In genomic region chr11:116197584-116197906, GRCm38 (mm10) we compare ENCODE assay signal across 9 mouse cellular contexts. TPM values are rescaled to one million over a fixed set of nuclear protein-coding genes. Genes with fewer than 3 reads are reported as not detected.
DNase-seq lines count a peak whose midpoint lies in the region; ATAC-seq and TF ChIP-seq lines count a peak whose summit lies in the region.
"Had no signal": no experiment of that assay in that cellular context is flagged by ENCODE, and none has a peak within 500 bp of the region (broad histone marks: within the 10 kb centered on the region; RNA-seq: fewer than 3 reads in every experiment).

No protein-coding gene starts in this region.

- no peak for TF ChIP-seq POLR2A in testis, adult 2 months (IDR thresholded peaks at IDR 0.05; ENCODE audit: control insufficient read depth, low read depth, low read length)

- H3K36me3 ChIP-seq in heart, embryonic 12.5 days: peaks cover 13% of the 10 kb centered on the region
- H3K36me3 ChIP-seq in testis, adult 2 months (ENCODE audit: control insufficient read depth, insufficient read depth, low read length): peaks cover 2% of the 10 kb centered on the region; the same call in 1 of the 2 replicates
- no peaks in the 10 kb centered on the region; the same call in 1 of the 2 replicates for H3K36me3 ChIP-seq in liver, embryonic 14.5 days (replicated peaks; ENCODE audit: control insufficient read depth, insufficient read depth, low read depth)

- ATAC-seq in heart, embryonic 12.5 days (ENCODE audit: insufficient number of reproducible peaks, low FRiP score): no peak
- ATAC-seq in liver, embryonic 14.5 days (ENCODE audit: insufficient read depth): no peak

- no peaks in the 10 kb centered on the region for H3K27me3 ChIP-seq in heart, embryonic 12.5 days (replicated peaks)
- H3K27me3 ChIP-seq in testis, adult 2 months (ENCODE audit: control insufficient read depth, insufficient read depth, low read length): no peaks in the 10 kb centered on the region
- H3K27me3 ChIP-seq in liver, embryonic 14.5 days (ENCODE audit: control insufficient read depth, insufficient read depth, low read length): no peaks in the 10 kb centered on the region

- no peak overlapping the region for H3K27ac ChIP-seq in heart, embryonic 12.5 days (ENCODE audit: poor library complexity, severe bottlenecking)
- no peak overlapping the region for H3K27ac ChIP-seq in testis, adult 2 months (ENCODE audit: control insufficient read depth, insufficient read depth, low read depth, low read length)
- H3K27ac ChIP-seq in liver, embryonic 14.5 days: no peak overlapping the region

- H3K4me3 ChIP-seq in heart, embryonic 12.5 days: peak overlapping the region; percentile 6; the same call in 1 of the 2 replicates
- H3K4me3 ChIP-seq in testis, adult 2 months (ENCODE audit: control insufficient read depth, low read depth, low read length): peak overlapping the region; percentile 35
- H3K4me3 ChIP-seq in liver, embryonic 14.5 days (ENCODE audit: insufficient read depth in 1 of 2, low read depth in 2 of 2, low read length in 2 of 2): peak overlapping the region in 1 of 2 experiments; percentile 68; a peak in 3 of 4 replicates

- H3K9me3 ChIP-seq in heart, embryonic 12.5 days (replicated peaks): no peaks in the 10 kb centered on the region
- no peaks in the 10 kb centered on the region for H3K9me3 ChIP-seq in liver, embryonic 14.5 days (ENCODE audit: control insufficient read depth, low read length)

- H3K4me2 ChIP-seq in heart, embryonic 12.5 days: peak overlapping the region; percentile 94
- H3K4me2 ChIP-seq in liver, embryonic 14.5 days (ENCODE audit: low read depth): peak overlapping the region; percentile 90

- WGBS in heart, embryonic 12.5 days: 90% methylated on average over 6 of the region's 6 CpGs
- WGBS in liver, embryonic 14.5 days (ENCODE audit: insufficient replicate concordance): 76% methylated on average over 6 of the region's 6 CpGs

- H3K4me1 ChIP-seq in heart, embryonic 12.5 days (replicated peaks): peaks cover 12% of the 10 kb centered on the region
- peaks cover 12% of the 10 kb centered on the region for H3K4me1 ChIP-seq in testis, adult 2 months (ENCODE audit: control insufficient read depth, insufficient read depth, low read length)
- peaks cover 17 to 24% of the 10 kb centered on the region in 2 experiments for H3K4me1 ChIP-seq in liver, embryonic 14.5 days (replicated peaks; ENCODE audit: control insufficient read depth in 2 of 2, insufficient read depth in 2 of 2, low read length in 1 of 2)

- no peak for TF ChIP-seq CTCF in testis, adult 2 months (IDR thresholded peaks at IDR 0.05; ENCODE audit: control insufficient read depth, insufficient read depth, insufficient replicate concordance, low read depth, low read length)
- no peak for TF ChIP-seq CTCF in liver, embryonic 14.5 days (IDR thresholded peaks at IDR 0.05; ENCODE audit: low read depth)

- TF ChIP-seq EP300 in liver, embryonic 14.5 days (IDR thresholded peaks at IDR 0.05; ENCODE audit: low read depth): no peak

- H3K9ac ChIP-seq in heart, embryonic 12.5 days: no peak overlapping the region
- H3K9ac ChIP-seq in liver, embryonic 14.5 days (replicated peaks): peak overlapping the region; percentile 87

- no peak for DNase-seq in heart, adult 11 months
- no peak for DNase-seq in testis, postnatal 14 days (ENCODE audit: low spot score)
- DNase-seq in liver, embryonic 14.5 days (ENCODE audit: low read depth in 3 of 3, low spot score in 3 of 3): no peak
- DNase-seq in layer of hippocampus, postnatal 36 days: no peak
- DNase-seq in gastrocnemius, adult 18-20 months (ENCODE audit: low spot score): no peak
- DNase-seq in cerebellum, adult 9-11 months: no peak
- DNase-seq: adrenal gland, postnatal 14 days had no signal

RNA-seq across cellular contexts. Expression of gene Ten1, which starts 1.1 kb away (rescaled TPM):
- 74.9 and 75.5 TPM in 2 replicates for polyA plus RNA-seq in heart, embryonic 12.5 days (2016; fragmentation: Nextera tagmentation; extraction: Ambion mirVana)
- 17.0 and 17.8 TPM in 2 replicates for polyA plus RNA-seq in testis, adult 2 months (2012; rRNA removed)
- polyA plus RNA-seq in liver, embryonic 14.5 days (2012; rRNA removed): 17.7 and 19.6 TPM in 2 replicates
- 27.3 and 29.3 TPM in 2 replicates for polyA plus RNA-seq in liver, embryonic 14.5 days (2014; fragmentation: Nextera tagmentation; extraction: Ambion mirVana)
- total RNA-seq in layer of hippocampus, postnatal 36 days (2021): 10 to 100 TPM; 36.1 to 45.4 TPM
- 10 to 100 TPM; 16.9 to 20.4 TPM for total RNA-seq in gastrocnemius, adult 18-20 months (2021)

RNA-seq across cellular contexts. Expression of gene Acox1, which starts 1.3 kb away (rescaled TPM):
- 36.1 and 38.3 TPM in 2 replicates for polyA plus RNA-seq in heart, embryonic 12.5 days (2016; fragmentation: Nextera tagmentation; extraction: Ambion mirVana)
- 19.0 and 19.3 TPM in 2 replicates for polyA plus RNA-seq in testis, adult 2 months (2012; rRNA removed)
- 12.3 and 14.8 TPM in 2 replicates for polyA plus RNA-seq in liver, embryonic 14.5 days (2012; rRNA removed)
- polyA plus RNA-seq in liver, embryonic 14.5 days (2014; fragmentation: Nextera tagmentation; extraction: Ambion mirVana): 16.6 and 18.6 TPM in 2 replicates
- total RNA-seq in layer of hippocampus, postnatal 36 days (2021): 100 to 1,000 TPM; 119 to 126 TPM
- total RNA-seq in gastrocnemius, adult 18-20 months (2021): 100 to 1,000 TPM in 1 of 2 experiments, 10 to 100 TPM in 1; 99.6 to 109 TPM

RNA-seq across cellular contexts. Expression of gene Fbf1, which starts 29.6 kb away (rescaled TPM):
- polyA plus RNA-seq in heart, embryonic 12.5 days (2016; fragmentation: Nextera tagmentation; extraction: Ambion mirVana): 37.2 and 37.5 TPM in 2 replicates
- 48.2 and 55.9 TPM in 2 replicates for polyA plus RNA-seq in testis, adult 2 months (2012; rRNA removed)
- 5.8 and 8.7 TPM in 2 replicates for polyA plus RNA-seq in liver, embryonic 14.5 days (2012; rRNA removed)
- 3.1 and 3.5 TPM in 2 replicates for polyA plus RNA-seq in liver, embryonic 14.5 days (2014; fragmentation: Nextera tagmentation; extraction: Ambion mirVana)
- total RNA-seq in layer of hippocampus, postnatal 36 days (2021): 10 to 100 TPM; 80.9 to 95.6 TPM
- total RNA-seq in gastrocnemius, adult 18-20 months (2021): 10 to 100 TPM in 1 of 2 experiments, 1 to 10 TPM in 1; 8.9 to 11.0 TPM

RNA-seq across cellular contexts. Expression of gene Evpl, which starts 40.3 kb away (rescaled TPM):
- 0.53 and 0.84 TPM in 2 replicates for polyA plus RNA-seq in heart, embryonic 12.5 days (2016; fragmentation: Nextera tagmentation; extraction: Ambion mirVana)
- polyA plus RNA-seq in testis, adult 2 months (2012; rRNA removed): 1.1 and 1.2 TPM in 2 replicates
- 0.03 and 0.09 TPM in 2 replicates for polyA plus RNA-seq in liver, embryonic 14.5 days (2012; rRNA removed)
- 0.04 and 0.13 TPM in 2 replicates for polyA plus RNA-seq in liver, embryonic 14.5 days (2014; fragmentation: Nextera tagmentation; extraction: Ambion mirVana)
- total RNA-seq in layer of hippocampus, postnatal 36 days (2021): under 1 TPM; 0.25 to 0.85 TPM
- under 1 TPM; 0.02 to 0.07 TPM for total RNA-seq in gastrocnemius, adult 18-20 months (2021)

RNA-seq across cellular contexts. Expression of gene Mrpl38, which starts 58.9 kb away (rescaled TPM):
- 85.0 and 89.1 TPM in 2 replicates for polyA plus RNA-seq in heart, embryonic 12.5 days (2016; fragmentation: Nextera tagmentation; extraction: Ambion mirVana)
- polyA plus RNA-seq in testis, adult 2 months (2012; rRNA removed): 51.3 and 54.5 TPM in 2 replicates
- polyA plus RNA-seq in liver, embryonic 14.5 days (2012; rRNA removed): 17.5 and 24.8 TPM in 2 replicates
- 39.5 and 49.2 TPM in 2 replicates for polyA plus RNA-seq in liver, embryonic 14.5 days (2014; fragmentation: Nextera tagmentation; extraction: Ambion mirVana)
- total RNA-seq in layer of hippocampus, postnatal 36 days (2021): 10 to 100 TPM; 55.1 to 58.2 TPM
- 10 to 100 TPM; 48.4 to 52.9 TPM for total RNA-seq in gastrocnemius, adult 18-20 months (2021)
